Mouse (Mus musculus): ENCODE results near the gene Prmt8. TPM values are rescaled to one million over a fixed set of nuclear protein-coding genes. Genes with fewer than 3 reads are reported as not detected.

The Prmt8 gene
- polyA plus RNA-seq, 1 experiment from 2014 or later: not detected

DNA sequence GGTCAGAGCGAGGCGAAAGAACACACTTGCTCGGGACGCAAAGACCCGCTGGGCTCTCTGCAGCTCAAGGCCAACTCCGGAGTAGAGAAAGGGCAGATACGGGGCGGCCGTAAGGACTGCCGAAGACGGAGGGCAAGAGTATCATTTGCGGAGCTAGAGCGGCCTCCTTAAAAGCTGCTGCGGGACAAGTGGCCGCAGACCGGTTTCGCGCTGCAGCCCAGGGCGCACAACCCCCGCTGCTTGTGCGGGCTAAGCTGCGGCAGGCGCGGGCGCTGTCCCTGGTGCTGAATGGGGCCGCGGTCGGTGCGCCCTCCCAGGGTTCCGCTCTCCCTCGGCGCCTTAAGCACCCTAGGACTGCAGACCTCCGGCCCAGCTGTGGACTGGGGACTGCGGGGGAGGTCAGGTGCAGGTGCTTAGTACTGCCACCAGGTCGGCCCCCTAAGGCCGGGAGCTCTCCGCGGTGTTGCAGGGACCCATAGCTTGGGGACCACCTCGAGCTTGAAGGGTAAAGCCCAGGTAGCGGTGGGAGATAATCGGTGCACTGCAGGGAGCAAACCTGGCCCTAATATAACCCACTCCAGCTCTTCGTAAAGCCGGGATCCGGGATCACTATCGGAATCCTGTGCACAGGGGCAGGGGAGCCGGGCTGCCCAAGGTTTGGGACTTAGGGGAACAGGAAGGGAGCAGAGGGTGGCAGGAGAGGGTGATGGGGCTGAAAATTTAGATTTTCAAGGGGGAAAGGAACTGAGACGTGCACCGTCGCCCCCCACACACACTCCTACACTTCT lies 1.4 kb downstream of the Prmt8 start:
- ATAC-seq (replicated peaks; ENCODE audit: low FRiP score, low read depth) (peak; percentile 64; the same call in 1 of the 2 replicates), DNase-seq (ENCODE audit: low spot score) (peak; percentile 86)
- Histone ChIP-seq H3K4me1 (replicated peaks; ENCODE audit: insufficient read depth, low read length) (peaks cover 9% of the 10 kb centered on the region; the same call in 1 of the 2 replicates), H3K27me3 (ENCODE audit: insufficient read depth, low read length) (peaks cover 51% of the 10 kb centered on the region), H3K9me3 (replicated peaks; ENCODE audit: low read length) (no peaks in the 10 kb centered on the region), H3K9ac (ENCODE audit: low read depth, low read length) (no peak overlapping the region), H3K36me3 (ENCODE audit: insufficient read depth, low read length) (no peaks in the 10 kb centered on the region), H3K4me2 (ENCODE audit: low read length) (peak overlapping the region; percentile 37; the same call in 1 of the 2 replicates), H3K27ac (no peak overlapping the region), H3K4me3 (replicated peaks; ENCODE audit: low read depth, low read length) (no peak overlapping the region)
- WGBS: under 1% methylated on average over 47 of the region's 49 CpGs
- peak; percentile 19; the same call in 1 of the 2 replicates for TF ChIP-seq CTCF (IDR thresholded peaks at IDR 0.05; ENCODE audit: low read depth)

GRCm38 (mm10) chr6:127767201-127767705 lies 2.0 kb downstream of the Prmt8 start:
- Histone ChIP-seq H3K9ac (ENCODE audit: low read depth, low read length) (no peak overlapping the region), H3K27ac (no peak overlapping the region), H3K4me2 (ENCODE audit: low read length) (peak overlapping the region; percentile 37; the same call in 1 of the 2 replicates), H3K36me3 (ENCODE audit: insufficient read depth, low read length) (no peaks in the 10 kb centered on the region), H3K9me3 (replicated peaks; ENCODE audit: low read length) (no peaks in the 10 kb centered on the region), H3K27me3 (ENCODE audit: insufficient read depth, low read length) (peaks cover 49% of the 10 kb centered on the region), H3K4me3 (replicated peaks; ENCODE audit: low read depth, low read length) (no peak overlapping the region), H3K4me1 (replicated peaks; ENCODE audit: insufficient read depth, low read length) (peaks cover 9% of the 10 kb centered on the region; the same call in 1 of the 2 replicates)
- WGBS: under 1% methylated on average over 18 of the region's 18 CpGs
- DNase-seq (ENCODE audit: low spot score): no peak
- no peak for TF ChIP-seq CTCF (IDR thresholded peaks at IDR 0.05; ENCODE audit: low read depth)
- no peak for ATAC-seq (replicated peaks; ENCODE audit: low FRiP score, low read depth)

- TF ChIP-seq CTCF (IDR thresholded peaks at IDR 0.05; ENCODE audit: low read depth): no peak
- H3K4me3 ChIP-seq (replicated peaks; ENCODE audit: low read depth, low read length): no peak overlapping the region
- peaks cover 9% of the 10 kb centered on the region; the same call in 1 of the 2 replicates for H3K4me1 ChIP-seq (replicated peaks; ENCODE audit: insufficient read depth, low read length)
- H3K36me3 ChIP-seq (ENCODE audit: insufficient read depth, low read length): no peaks in the 10 kb centered on the region
- no peak overlapping the region for H3K4me2 ChIP-seq (ENCODE audit: low read length)
- under 1% methylated on average over 28 of the region's 28 CpGs for WGBS
- no peak overlapping the region for H3K9ac ChIP-seq (ENCODE audit: low read depth, low read length)
- H3K27me3 ChIP-seq (ENCODE audit: insufficient read depth, low read length): peaks cover 47% of the 10 kb centered on the region
- no peak overlapping the region for H3K27ac ChIP-seq
- no peaks in the 10 kb centered on the region for H3K9me3 ChIP-seq (replicated peaks; ENCODE audit: low read length)
- ATAC-seq (replicated peaks; ENCODE audit: low FRiP score, low read depth) (no peak), DNase-seq (ENCODE audit: low spot score) (no peak)
These were observed 2.6 kb downstream of the Prmt8 start for GRCm38 (mm10) chr6:127766641-127767200.

GRCm38 (mm10) chr6:127766041-127766604 lies 3.1 kb downstream of the Prmt8 start:
- H3K27ac ChIP-seq: no peak overlapping the region
- H3K4me3 ChIP-seq (replicated peaks; ENCODE audit: low read depth, low read length): no peak overlapping the region
- H3K9ac ChIP-seq (ENCODE audit: low read depth, low read length): no peak overlapping the region
- DNase-seq (ENCODE audit: low spot score) (no peak), ATAC-seq (replicated peaks; ENCODE audit: low FRiP score, low read depth) (no peak)
- peaks cover 47% of the 10 kb centered on the region for H3K27me3 ChIP-seq (ENCODE audit: insufficient read depth, low read length)
- H3K36me3 ChIP-seq (ENCODE audit: insufficient read depth, low read length): no peaks in the 10 kb centered on the region
- 4% methylated on average over 9 of the region's 11 CpGs for WGBS
- H3K4me1 ChIP-seq (replicated peaks; ENCODE audit: insufficient read depth, low read length): peaks cover 9% of the 10 kb centered on the region; the same call in 1 of the 2 replicates
- H3K9me3 ChIP-seq (replicated peaks; ENCODE audit: low read length): no peaks in the 10 kb centered on the region
- no peak for TF ChIP-seq CTCF (IDR thresholded peaks at IDR 0.05; ENCODE audit: low read depth)
- H3K4me2 ChIP-seq (ENCODE audit: low read length): no peak overlapping the region

GRCm38 (mm10) chr6:127765573-127765972 lies 3.7 kb downstream of the Prmt8 start:
- no peak overlapping the region for H3K4me3 ChIP-seq (replicated peaks; ENCODE audit: low read depth, low read length)
- H3K36me3 ChIP-seq (ENCODE audit: insufficient read depth, low read length): no peaks in the 10 kb centered on the region
- H3K27me3 ChIP-seq (ENCODE audit: insufficient read depth, low read length): peaks cover 45% of the 10 kb centered on the region
- TF ChIP-seq CTCF (IDR thresholded peaks at IDR 0.05; ENCODE audit: low read depth): no peak
- no peak overlapping the region for H3K4me2 ChIP-seq (ENCODE audit: low read length)
- 36% methylated on average over 5 of the region's 5 CpGs for WGBS
- DNase-seq (ENCODE audit: low spot score) (no peak), ATAC-seq (replicated peaks; ENCODE audit: low FRiP score, low read depth) (no peak)
- H3K27ac ChIP-seq: no peak overlapping the region
- no peak overlapping the region for H3K9ac ChIP-seq (ENCODE audit: low read depth, low read length)
- H3K9me3 ChIP-seq (replicated peaks; ENCODE audit: low read length): no peaks in the 10 kb centered on the region
- peaks cover 9% of the 10 kb centered on the region; the same call in 1 of the 2 replicates for H3K4me1 ChIP-seq (replicated peaks; ENCODE audit: insufficient read depth, low read length)

GRCm38 (mm10) chr6:127758264-127758663 lies 11.0 kb downstream of the Prmt8 start:
- H3K9ac ChIP-seq (ENCODE audit: low read depth, low read length): no peak overlapping the region
- 46% methylated on average over 4 of the region's 4 CpGs for WGBS
- H3K27me3 ChIP-seq (ENCODE audit: insufficient read depth, low read length): no peaks in the 10 kb centered on the region
- DNase-seq (ENCODE audit: low spot score) (no peak), ATAC-seq (replicated peaks; ENCODE audit: low FRiP score, low read depth) (no peak)
- no peaks in the 10 kb centered on the region for H3K4me1 ChIP-seq (replicated peaks; ENCODE audit: insufficient read depth, low read length)
- H3K9me3 ChIP-seq (replicated peaks; ENCODE audit: low read length): no peaks in the 10 kb centered on the region
- H3K4me2 ChIP-seq (ENCODE audit: low read length): no peak overlapping the region
- no peak overlapping the region for H3K27ac ChIP-seq
- H3K4me3 ChIP-seq (replicated peaks; ENCODE audit: low read depth, low read length): no peak overlapping the region
- no peaks in the 10 kb centered on the region for H3K36me3 ChIP-seq (ENCODE audit: insufficient read depth, low read length)
- no peak for TF ChIP-seq CTCF (IDR thresholded peaks at IDR 0.05; ENCODE audit: low read depth)
